Mouse (Mus musculus): ENCODE data around the gene 4930568D16Rik. TPM values are rescaled to one million over a fixed set of nuclear protein-coding genes. Genes with fewer than 3 reads are reported as not detected.

The 4930568D16Rik gene
- not detected in 2 replicates for polyA plus RNA-seq (2015; fragmentation: Nextera tagmentation; extraction: Ambion mirVana)

DNA sequence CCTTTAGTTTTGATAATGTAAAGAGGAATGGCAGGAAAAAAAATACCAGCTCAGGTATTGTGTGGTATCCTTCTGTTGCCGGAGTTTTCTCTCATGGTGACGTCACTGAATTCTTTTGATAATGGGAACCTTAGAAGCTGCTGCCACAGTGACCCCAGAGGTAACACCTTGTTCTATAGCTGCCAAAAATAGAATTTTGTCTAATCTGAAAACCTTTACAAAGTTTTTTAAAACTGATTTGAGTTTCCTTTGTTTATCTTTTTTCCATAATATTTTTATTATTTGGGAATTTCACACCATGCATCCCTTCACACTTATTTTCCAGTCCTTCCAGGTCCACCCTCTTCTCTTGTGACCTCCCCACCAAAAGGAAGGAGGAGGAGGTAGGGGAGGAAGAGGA, at the start of gene 4930568D16Rik:
TSS of gene 4930568D16Rik (minus strand) at position 101 of the 400 bp plus-strand sequence.

DNA sequence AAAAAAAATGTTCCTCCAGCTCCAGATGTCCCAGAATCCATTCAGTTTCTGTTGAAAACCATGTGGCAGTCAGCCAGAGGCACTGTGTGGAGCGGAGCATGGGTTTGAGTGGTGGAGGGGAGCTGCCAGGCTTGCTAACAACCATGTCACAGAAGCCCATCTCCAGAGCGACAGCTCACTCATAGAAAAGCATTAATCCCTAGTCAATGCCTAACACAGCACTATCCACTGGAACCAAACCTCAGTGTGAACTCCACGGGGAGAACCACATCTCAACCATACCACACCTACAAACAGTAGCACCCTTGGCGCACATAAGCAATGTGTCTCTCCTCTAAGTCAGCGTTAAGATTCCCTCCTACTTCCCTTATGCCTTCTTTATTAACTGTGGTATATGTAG, 29.6 kb upstream of the 4930568D16Rik start, which contains the start of gene 4930402F06Rik:
TSS of gene 4930402F06Rik (minus strand) at position 80 of the 400 bp plus-strand sequence.

DNA sequence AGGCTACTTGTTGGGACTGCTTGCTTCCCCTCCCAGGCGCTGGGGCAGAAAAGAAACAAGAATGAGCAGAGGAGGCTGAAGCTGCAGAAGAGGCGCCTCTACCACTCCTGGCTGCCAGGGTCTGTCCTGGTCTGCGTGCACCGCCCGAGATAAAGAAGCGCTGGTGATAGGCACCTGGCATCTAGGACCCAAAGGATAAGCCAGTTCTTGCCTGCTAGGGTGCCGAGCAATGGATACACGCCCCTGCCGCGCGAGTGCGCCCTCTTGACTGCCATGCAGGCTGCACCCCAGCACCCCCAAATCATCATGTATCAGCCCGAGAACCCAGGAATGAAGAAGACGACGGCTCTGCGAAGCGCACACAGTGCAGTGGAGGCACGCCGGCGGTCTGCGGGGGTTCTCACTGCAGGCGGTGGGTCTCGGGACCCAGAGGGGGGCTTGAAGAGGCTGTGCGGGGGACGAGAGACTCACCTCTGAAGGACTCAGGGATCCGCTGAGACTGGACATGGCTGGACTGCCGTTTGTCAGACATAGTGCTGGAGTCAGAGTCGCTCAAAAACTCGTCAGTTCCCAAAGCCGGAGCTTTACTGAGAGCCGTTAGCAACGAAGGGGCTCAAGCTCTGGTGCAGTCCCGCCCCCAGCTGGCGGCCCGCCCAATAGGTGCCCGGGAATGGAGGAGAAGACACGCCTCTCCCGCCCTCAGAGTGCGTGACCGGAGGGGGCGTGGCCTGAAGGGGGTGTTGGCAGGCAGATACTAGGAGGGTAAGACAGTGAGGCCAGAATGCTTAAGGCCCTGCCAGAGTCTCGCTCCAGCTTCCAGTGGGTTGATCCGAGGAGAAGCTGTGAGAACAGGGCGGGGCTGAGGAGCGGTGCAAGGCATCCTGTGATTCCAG, 30.9 kb downstream of the 4930568D16Rik start, which contains the start of gene Stom:
TSS of gene Stom (minus strand) at position 589 of the 893 bp plus-strand sequence.

Other genes starting within 250 kb of the 4930568D16Rik start
- 275 and 317 TPM in 2 replicates for gene Rab14, start 166.6 kb downstream of the 4930568D16Rik start, polyA plus RNA-seq (2015; fragmentation: Nextera tagmentation; extraction: Ambion mirVana)
- 717 and 725 TPM in 2 replicates for gene Gsn, start 111.3 kb downstream of the 4930568D16Rik start, polyA plus RNA-seq (2015; fragmentation: Nextera tagmentation; extraction: Ambion mirVana)
- gene Stom, start 30.8 kb downstream of the 4930568D16Rik start, polyA plus RNA-seq (2015; fragmentation: Nextera tagmentation; extraction: Ambion mirVana), result 86.7 and 97.1 TPM in 2 replicates
- not detected in 2 replicates for gene 4930402F06Rik, start 29.4 kb upstream of the 4930568D16Rik start, polyA plus RNA-seq (2015; fragmentation: Nextera tagmentation; extraction: Ambion mirVana)
- 10.0 and 11.0 TPM in 2 replicates for gene Ggta1, start 95.5 kb upstream of the 4930568D16Rik start, polyA plus RNA-seq (2015; fragmentation: Nextera tagmentation; extraction: Ambion mirVana)
- gene Dab2ip, start 190.5 kb upstream of the 4930568D16Rik start, polyA plus RNA-seq (2015; fragmentation: Nextera tagmentation; extraction: Ambion mirVana), result 53.1 and 53.3 TPM in 2 replicates

Measured in urinary bladder, postnatal 0 days (tissue).